Mouse (Mus musculus) left cerebral cortex, adult 2 months (tissue): Measurements from ENCODE around the gene Gm28043. TPM values are rescaled to one million over a fixed set of nuclear protein-coding genes. Genes with fewer than 3 reads are reported as not detected.

ENCODE experiments used
- DNase-seq, 2 experiments: peaks; one replicate each; pipeline ENCODE4 v3.0.0; 2021 to 2022; ENCODE audit warnings: low spot score in 2 of 2, mixed read lengths in 1 of 2; ENCODE audit errors: extremely low spot score in 1 of 2
- H3K27ac ChIP-seq: fragments of 200-600 bp; 2 replicates; pipeline ENCODE4 v1.8.1; 2022
- H3K4me3 ChIP-seq: fragments of 200-600 bp; 2 replicates; pipeline ENCODE4 v1.8.1; 2022
- CTCF ChIP-seq: fragments of 200-600 bp; IDR thresholded peaks from 2 replicates; pipeline ENCODE4 v1.8.1; 2022; ENCODE audit warnings: antibody characterized with exemption, mild to moderate bottlenecking, moderate library complexity
- intact Hi-C: fragments of 180-260 bp; cut with DNase I; formaldehyde crosslinking; loops from one replicate; pipeline ENCODE4 v1.15.1; 2025
- long read RNA-seq, 2 experiments: library from polyadenylated mRNA; stranded (forward); transcript quantifications; one replicate each; pipeline ENCODE4 v2.0.0; 2021; ENCODE audit warnings: borderline mapping rate in 2 of 2
- total RNA-seq, 2 experiments: library from RNA; stranded (reverse); gene quantifications; 2 replicates each; pipeline ENCODE4 v1.2.3; 2021

Gene Gm28043
- 1 to 10 TPM; 4.5 to 4.8 TPM for total RNA-seq
- long read RNA-seq, experiment 1, partial matches to known transcripts, result 1 of 19 reads
- long read RNA-seq, experiment 1, other reads (novel, unspliced or antisense), result 18 of 19 reads
- long read RNA-seq, experiment 2, partial matches to known transcripts, result 8 of 30 reads
- long read RNA-seq, experiment 2, other reads (novel, unspliced or antisense), result 22 of 30 reads

- intact Hi-C loops, result loop anchor here (2.0 kb wide), 1 partner anchor 46 kb away; the partner anchor contains the start of gene Cmtr1
- TF ChIP-seq CTCF, result peak; percentile 64
- Histone ChIP-seq H3K4me3 (peak within 1 kb of the TSS; percentile 81), H3K27ac (peak within 1 kb of the TSS; percentile 90)
- DNase-seq, result peak; percentile 94
Observed at GRCm38 (mm10) chr17:29614115-29615023, at the start of gene Gm28043, which contains the start of gene Rnf8. Gm28043 (plus strand) TSS chr17:29614876. Rnf8 (plus strand) TSS chr17:29614790.

- no peak for DNase-seq
- TF ChIP-seq CTCF, result no peak
- intact Hi-C loops, result no loop called here
- H3K4me3 ChIP-seq, result no peak overlapping the region
- H3K27ac ChIP-seq, result no peak overlapping the region
Observed at GRCm38 (mm10) chr17:29565521-29565920, 49.2 kb upstream of the Gm28043 start.

- intact Hi-C loops, result no loop called here
- TF ChIP-seq CTCF, result no peak
- DNase-seq, result no peak
- Histone ChIP-seq H3K27ac (no peak overlapping the region), H3K4me3 (no peak overlapping the region)
Observed at GRCm38 (mm10) chr17:29568435-29568834, 46.2 kb upstream of the Gm28043 start.

- H3K4me3 ChIP-seq, result no peak overlapping the region
- intact Hi-C loops, result no loop called here
- DNase-seq, result no peak
- H3K27ac ChIP-seq, result no peak overlapping the region
- no peak for TF ChIP-seq CTCF
Observed at GRCm38 (mm10) chr17:29569831-29570230, 44.8 kb upstream of the Gm28043 start.

GRCm38 (mm10) chr17:29579579-29580126 is 35.0 kb upstream of the Gm28043 start:
- DNase-seq, result no peak
- TF ChIP-seq CTCF, result no peak
- no peak overlapping the region for H3K27ac ChIP-seq
- intact Hi-C loops, result no loop called here
- no peak overlapping the region for H3K4me3 ChIP-seq

GRCm38 (mm10) chr17:29583569-29583968 is 31.1 kb upstream of the Gm28043 start:
- TF ChIP-seq CTCF, result no peak
- intact Hi-C loops, result no loop called here
- no peak overlapping the region for H3K4me3 ChIP-seq
- no peak overlapping the region for H3K27ac ChIP-seq
- DNase-seq, result no peak

- Histone ChIP-seq H3K27ac (no peak overlapping the region), H3K4me3 (no peak overlapping the region)
- intact Hi-C loops, result no loop called here
- DNase-seq, result no peak
- no peak for TF ChIP-seq CTCF
Observed at GRCm38 (mm10) chr17:29584306-29584705, 30.4 kb upstream of the Gm28043 start.

- no peak for DNase-seq
- Histone ChIP-seq H3K27ac (no peak overlapping the region), H3K4me3 (no peak overlapping the region)
- intact Hi-C loops, result no loop called here
- TF ChIP-seq CTCF, result no peak
Observed at GRCm38 (mm10) chr17:29584737-29585136, 29.9 kb upstream of the Gm28043 start.

GRCm38 (mm10) chr17:29585446-29585845 is 29.2 kb upstream of the Gm28043 start:
- intact Hi-C loops, result no loop called here
- no peak for DNase-seq
- TF ChIP-seq CTCF, result no peak
- H3K4me3 ChIP-seq, result no peak overlapping the region
- H3K27ac ChIP-seq, result no peak overlapping the region

- Histone ChIP-seq H3K4me3 (no peak overlapping the region), H3K27ac (no peak overlapping the region)
- no peak for DNase-seq
- intact Hi-C loops, result no loop called here
- no peak for TF ChIP-seq CTCF
Observed at GRCm38 (mm10) chr17:29586921-29587320, 27.8 kb upstream of the Gm28043 start.

GRCm38 (mm10) chr17:29589221-29589898 is 25.3 kb upstream of the Gm28043 start:
- no peak for DNase-seq
- H3K27ac ChIP-seq, result no peak overlapping the region
- H3K4me3 ChIP-seq, result no peak overlapping the region
- TF ChIP-seq CTCF, result no peak
- intact Hi-C loops, result no loop called here
